Mouse (Mus musculus) G1E-ER4 (cell line): ENCODE measurements around the gene Exoc7. TPM values are rescaled to one million over a fixed set of nuclear protein-coding genes. Genes with fewer than 3 reads are reported as not detected.

ENCODE experiments used
- GATA1 ChIP-seq: IDR thresholded peaks from one replicate; pipeline ENCODE4 v1.8.0; 2012; ENCODE audit warnings: low read length, inconsistent platforms
- polyA plus RNA-seq: library from polyadenylated mRNA; stranded (reverse); fragments of >175 nt; gene quantifications from 2 replicates; pipeline ENCODE4 v1.2.3, GENCODE M21; 2012

The Exoc7 gene
- polyA plus RNA-seq, 1 experiment, result 15.1 TPM

GRCm38 (mm10) chr11:116293538-116294137 lies 13.4 kb downstream of the Exoc7 start:
- no peak for TF ChIP-seq GATA1

GRCm38 (mm10) chr11:116292401-116292800 lies 14.6 kb downstream of the Exoc7 start:
- TF ChIP-seq GATA1, result no peak

GRCm38 (mm10) chr11:116290556-116290955 lies 16.5 kb downstream of the Exoc7 start:
- TF ChIP-seq GATA1, result no peak

GRCm38 (mm10) chr11:116287351-116287750 lies 19.7 kb downstream of the Exoc7 start:
- no peak for TF ChIP-seq GATA1

- no peak for TF ChIP-seq GATA1
Observed at GRCm38 (mm10) chr11:116285770-116286191, 21.3 kb downstream of the Exoc7 start.

- TF ChIP-seq GATA1, result no peak
Observed at GRCm38 (mm10) chr11:116283982-116284381, 23.1 kb downstream of the Exoc7 start.

GRCm38 (mm10) chr11:116282912-116283521 lies 24.0 kb downstream of the Exoc7 start:
- TF ChIP-seq GATA1, result no peak

- no peak for TF ChIP-seq GATA1
Observed at GRCm38 (mm10) chr11:116282089-116282488, 24.9 kb downstream of the Exoc7 start.

- no peak for TF ChIP-seq GATA1
Observed at GRCm38 (mm10) chr11:116281671-116282070, 25.4 kb downstream of the Exoc7 start.

GRCm38 (mm10) chr11:116280751-116281663 lies 26.0 kb downstream of the Exoc7 start, which contains the start of gene Galr2:
TSS of gene Galr2 (plus strand) at chr11:116280939.
- TF ChIP-seq GATA1, result no peak

GRCm38 (mm10) chr11:116274045-116274666 lies 32.9 kb downstream of the Exoc7 start, which contains the start of gene Srp68:
TSS of gene Srp68 (minus strand) at chr11:116274217.
- no peak for TF ChIP-seq GATA1

GRCm38 (mm10) chr11:116273469-116274044 lies 33.5 kb downstream of the Exoc7 start:
- TF ChIP-seq GATA1, result no peak

- TF ChIP-seq GATA1, result no peak
Observed at GRCm38 (mm10) chr11:116272589-116273468, 34.2 kb downstream of the Exoc7 start.

GRCm38 (mm10) chr11:116269560-116269959 lies 37.5 kb downstream of the Exoc7 start:
- TF ChIP-seq GATA1, result no peak
